Mouse (Mus musculus): Measurements from ENCODE around the gene Ccser1. TPM values are rescaled to one million over a fixed set of nuclear protein-coding genes. Genes with fewer than 3 reads are reported as not detected.
"Not testable (repeated sequence)": the region's sequence is repeated elsewhere in the genome, so short reads cannot be mapped to it uniquely, and the experiment has no call there.

The Ccser1 gene
- total RNA-seq, 2 experiments from 2014 or later = 29.9 to 30.5 TPM

GRCm38 (mm10) chr6:61953703-61954102 lies 773.6 kb downstream of the Ccser1 start:
- DNase-seq (ENCODE audit: low spot score in 2 of 2) = no peak

DNA sequence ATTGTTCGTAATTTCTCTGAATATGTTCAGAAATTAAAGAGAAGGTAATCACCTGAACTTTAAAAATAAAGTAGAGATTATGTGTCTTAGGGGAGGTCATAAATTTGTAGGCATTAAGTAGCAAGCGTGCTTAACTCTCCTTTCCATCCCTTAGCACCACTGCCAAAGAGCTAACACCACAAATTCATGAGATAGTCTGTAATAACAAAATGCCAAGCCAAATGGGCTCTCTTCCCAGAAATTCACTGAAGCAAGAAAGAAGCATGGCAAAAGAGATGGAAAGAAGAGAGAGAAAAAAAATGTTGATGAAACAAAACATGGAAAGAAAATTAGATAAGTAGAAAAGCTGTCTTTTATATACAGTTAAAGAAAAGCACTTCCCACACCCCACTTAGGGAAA lies 796.8 kb downstream of the Ccser1 start:
- DNase-seq (ENCODE audit: low spot score in 2 of 2) = peak in 1 of 2 experiments; percentile 17

DNA sequence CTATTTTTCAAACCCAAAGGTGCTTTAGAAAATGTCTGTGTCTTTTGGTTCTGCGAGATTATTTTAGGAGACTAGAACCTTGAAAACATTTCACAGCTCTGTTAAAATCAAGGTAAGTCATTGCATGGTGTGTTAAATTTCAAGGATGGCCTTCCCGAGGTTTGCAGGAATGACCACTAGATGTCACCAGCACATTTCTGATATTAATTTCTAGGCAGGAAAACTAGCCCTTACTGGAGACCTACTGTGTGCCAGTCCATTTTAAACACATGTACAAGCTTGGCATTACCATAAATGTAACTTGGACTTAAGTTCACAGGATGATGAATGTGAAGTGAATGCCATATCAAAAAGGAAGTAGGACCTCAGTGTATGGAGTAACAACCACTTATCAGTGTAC lies 798.3 kb downstream of the Ccser1 start:
- DNase-seq (ENCODE audit: low spot score in 2 of 2) = peak in 1 of 2 experiments; percentile 3

DNA sequence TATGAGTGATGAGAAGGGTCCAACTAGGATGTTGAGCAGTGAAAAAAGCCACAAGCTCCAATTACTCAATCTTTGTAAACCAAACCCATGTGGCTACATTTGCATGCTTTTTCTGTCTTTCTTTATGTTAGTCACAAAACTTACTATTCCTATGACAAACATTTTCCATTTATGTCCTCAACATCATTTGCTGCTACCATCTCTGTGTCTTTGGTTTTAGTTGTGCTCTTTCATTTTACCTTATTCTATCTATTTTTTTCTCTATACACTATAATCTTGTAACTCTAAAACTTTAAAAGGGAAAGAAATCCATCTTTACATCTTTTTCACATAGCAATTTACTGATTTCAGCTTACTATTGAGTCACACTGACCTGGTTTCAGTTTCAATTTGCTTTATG lies 834.2 kb downstream of the Ccser1 start:
- no peak for DNase-seq (ENCODE audit: low spot score in 2 of 2)

GRCm38 (mm10) chr6:62044454-62044853 lies 864.3 kb downstream of the Ccser1 start:
- no peak for DNase-seq (ENCODE audit: low spot score in 2 of 2)

GRCm38 (mm10) chr6:62045042-62045441 lies 864.9 kb downstream of the Ccser1 start:
- not testable (repeated sequence) for DNase-seq (ENCODE audit: low spot score in 2 of 2)

DNA sequence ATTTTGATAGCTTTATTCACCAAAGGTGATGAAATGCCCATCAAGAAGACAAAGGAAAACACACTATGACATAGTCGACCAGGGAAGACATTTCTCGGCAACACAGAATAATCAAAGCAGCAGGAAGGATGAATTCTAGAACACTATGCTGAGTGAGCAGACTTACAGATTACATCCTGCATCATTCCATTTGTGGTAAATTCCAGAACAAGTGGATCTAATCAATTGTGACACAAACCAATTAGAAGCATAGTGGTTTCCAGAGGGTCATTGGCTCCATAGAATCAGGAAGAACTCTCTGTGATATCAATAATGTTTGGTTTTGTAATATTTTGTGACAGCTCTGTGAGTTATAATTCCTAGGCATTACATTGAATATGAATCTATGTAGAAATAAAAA lies 875.2 kb downstream of the Ccser1 start:
- no peak for DNase-seq (ENCODE audit: low spot score in 2 of 2)

- DNase-seq (ENCODE audit: low spot score in 2 of 2) = peak in 1 of 2 experiments; percentile 14
Observed at GRCm38 (mm10) chr6:62066363-62067023, 886.4 kb downstream of the Ccser1 start.

- DNase-seq (ENCODE audit: low spot score in 2 of 2) = no peak
Observed at GRCm38 (mm10) chr6:62067024-62067380, 886.9 kb downstream of the Ccser1 start.

- DNase-seq (ENCODE audit: low spot score in 2 of 2) = no peak
Observed at GRCm38 (mm10) chr6:62105464-62105863, 925.3 kb downstream of the Ccser1 start.

GRCm38 (mm10) chr6:62132531-62132930 lies 952.4 kb downstream of the Ccser1 start:
- no peak for DNase-seq (ENCODE audit: low spot score in 2 of 2)

- DNase-seq (ENCODE audit: low spot score in 2 of 2) = no peak
Observed at GRCm38 (mm10) chr6:62160320-62160719, 980.2 kb downstream of the Ccser1 start.

DNA sequence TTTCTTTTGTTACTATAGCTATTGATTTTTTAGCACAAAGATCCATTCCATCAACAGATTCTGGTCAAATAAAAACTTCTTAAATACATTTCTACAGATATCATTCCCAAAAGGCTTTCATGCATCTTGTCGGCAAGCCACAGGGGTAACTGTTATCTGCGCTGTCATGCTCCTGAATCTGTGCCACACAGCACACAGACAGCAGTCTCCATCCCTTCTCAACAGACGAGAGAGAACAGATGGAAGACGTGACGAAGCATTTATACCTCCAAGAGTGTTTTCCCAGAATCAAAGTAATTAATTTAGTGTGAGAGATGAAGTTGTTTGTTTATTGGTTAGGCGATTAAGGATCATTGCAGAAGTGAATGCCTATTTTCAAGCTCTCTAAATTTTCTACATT lies 982.5 kb downstream of the Ccser1 start:
- peak in 1 of 2 experiments; percentile 25 for DNase-seq (ENCODE audit: low spot score in 2 of 2)

- DNase-seq (ENCODE audit: low spot score in 2 of 2) = no peak
Observed at GRCm38 (mm10) chr6:62163826-62164225, 983.7 kb downstream of the Ccser1 start.

GRCm38 (mm10) chr6:62196496-62197188 lies 1016.5 kb downstream of the Ccser1 start:
- DNase-seq (ENCODE audit: low spot score in 2 of 2) = peak; percentile 30

- peak in 1 of 2 experiments; percentile 15 for DNase-seq (ENCODE audit: low spot score in 2 of 2)
Observed at GRCm38 (mm10) chr6:62198768-62199167, 1018.6 kb downstream of the Ccser1 start.

DNA sequence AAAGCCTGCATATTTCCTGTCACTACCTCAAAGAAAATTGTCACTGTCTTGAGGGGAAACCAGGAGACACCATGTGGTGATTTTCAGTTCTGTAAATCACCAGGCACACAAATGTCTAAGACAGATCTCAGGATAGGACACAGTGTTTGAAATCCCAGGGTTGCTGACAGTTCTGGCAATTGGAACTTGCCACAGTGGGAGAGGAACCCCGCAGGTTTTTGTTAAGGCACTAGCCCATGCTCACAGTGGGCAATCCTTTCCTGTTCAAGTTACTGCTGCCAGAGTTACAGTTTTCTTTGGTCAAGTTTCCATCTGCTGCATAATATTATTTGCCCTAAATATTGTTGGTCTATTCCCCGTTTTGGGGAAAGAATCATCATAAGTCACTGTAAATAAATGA lies 1024.9 kb downstream of the Ccser1 start:
- DNase-seq (ENCODE audit: low spot score in 2 of 2) = no peak

DNA sequence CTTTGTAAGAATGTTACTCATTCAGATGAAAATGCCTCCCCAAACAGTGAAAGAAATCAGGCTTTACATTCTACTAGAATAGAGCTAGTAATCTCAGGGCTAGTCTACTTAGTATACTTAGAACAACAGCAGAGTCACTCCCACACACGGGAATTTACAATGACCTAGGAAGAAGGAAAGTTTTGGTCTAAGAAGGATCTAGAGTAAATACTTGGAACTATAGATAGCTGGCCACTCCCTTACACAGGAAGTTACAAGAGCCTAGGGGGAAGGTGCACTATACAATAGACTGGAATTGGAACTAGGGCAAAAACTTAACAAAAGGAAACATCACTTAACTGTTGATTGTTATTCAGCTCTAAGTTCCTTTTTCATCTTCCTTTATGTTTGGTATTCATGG lies 1041.7 kb downstream of the Ccser1 start:
- DNase-seq (ENCODE audit: low spot score in 2 of 2) = no peak

DNA sequence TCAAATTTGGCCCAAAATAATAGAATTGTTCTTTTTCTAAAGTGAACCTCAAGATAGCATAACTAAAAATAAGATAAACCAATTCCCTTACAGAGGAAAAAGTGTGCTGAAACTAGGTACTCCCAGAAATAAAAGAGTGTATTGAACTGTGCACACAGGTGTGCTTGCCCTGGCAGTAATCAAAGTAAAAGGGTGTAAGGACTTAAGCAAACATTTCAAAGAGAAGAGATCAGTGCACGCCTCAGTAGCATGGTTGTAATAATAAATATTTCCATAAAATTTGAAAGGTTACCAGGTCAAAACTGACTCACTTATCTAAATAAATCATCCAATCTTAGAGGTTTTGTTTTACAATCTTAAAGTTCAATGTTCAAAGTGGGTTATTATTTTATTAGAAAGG lies 1083.8 kb downstream of the Ccser1 start:
- no peak for DNase-seq (ENCODE audit: low spot score in 2 of 2)

DNA sequence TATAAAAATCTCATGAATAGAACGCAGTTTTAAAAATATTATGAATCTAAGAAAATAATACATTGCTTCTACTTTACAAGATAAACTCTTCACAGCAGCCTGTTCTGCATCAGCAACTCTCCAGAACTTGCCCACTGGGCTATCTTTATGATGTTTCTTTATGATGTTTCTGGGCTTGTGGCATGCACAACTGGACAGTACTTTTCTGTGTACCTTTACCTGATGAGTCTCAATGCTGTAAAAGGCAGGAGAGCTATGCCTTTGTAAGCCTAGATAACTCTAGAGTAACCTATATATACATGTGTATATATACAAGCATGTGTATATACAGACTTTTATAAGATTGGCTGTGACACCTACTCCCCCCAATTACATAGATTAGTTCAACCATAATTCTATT lies 1084.4 kb downstream of the Ccser1 start:
- no peak for DNase-seq (ENCODE audit: low spot score in 2 of 2)

GRCm38 (mm10) chr6:62281256-62281655 lies 1101.1 kb downstream of the Ccser1 start:
- no peak for DNase-seq (ENCODE audit: low spot score in 2 of 2)

DNA sequence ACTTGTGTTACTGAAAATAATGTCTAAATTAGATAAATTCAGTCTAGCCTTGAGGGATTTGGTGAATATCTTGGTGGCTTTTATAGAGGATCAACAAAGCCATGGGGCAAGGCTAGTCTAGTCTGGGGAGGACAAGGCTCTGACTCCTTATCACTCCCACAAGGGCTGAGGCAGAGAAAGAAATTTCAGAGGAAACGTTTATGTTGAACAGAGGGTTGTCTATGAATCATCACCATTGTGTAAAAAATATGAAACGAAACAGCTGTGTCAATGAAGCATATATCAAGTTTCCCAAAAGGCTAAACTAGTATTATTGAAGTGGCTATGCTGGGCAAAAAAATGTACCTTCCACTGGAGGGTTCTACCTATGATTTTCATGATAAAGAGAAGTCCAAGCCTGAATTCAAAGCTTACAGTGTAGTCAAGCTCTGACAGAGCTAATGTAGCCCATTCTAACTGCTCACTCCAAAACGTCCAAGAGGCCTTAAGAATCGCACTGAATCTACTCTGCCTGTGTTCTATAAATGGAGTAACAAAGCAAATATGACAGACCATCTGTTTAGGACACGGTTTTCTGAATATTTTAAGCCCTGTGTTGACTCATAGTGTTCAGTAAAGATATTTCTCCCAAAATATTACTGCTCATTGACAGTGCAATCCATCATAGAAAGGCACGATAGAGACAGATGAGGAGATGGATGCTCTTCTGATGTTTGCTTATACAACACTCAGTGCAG lies 1121.6 kb downstream of the Ccser1 start:
- DNase-seq (ENCODE audit: low spot score in 2 of 2) = peak in 1 of 2 experiments; percentile 47
